Mouse (Mus musculus) neural tube, embryonic 10.5 days (tissue): Measurements from ENCODE around the gene Pacsin2.
"Not testable (repeated sequence)": the region's sequence is repeated elsewhere in the genome, so short reads cannot be mapped to it uniquely, and the experiment has no call there.

ENCODE experiments used
- DNase-seq: peaks from one replicate; pipeline ENCODE4 v3.0.0-alpha.2; 2017; ENCODE audit warnings: low spot score; ENCODE audit errors: extremely low spot score

Gene Pacsin2

GRCm38 (mm10) chr15:83374076-83374475, 90.3 kb downstream of the Pacsin2 start:
- DNase-seq, result no peak

GRCm38 (mm10) chr15:83368702-83369101, 95.7 kb downstream of the Pacsin2 start:
- DNase-seq, result not testable (repeated sequence)

GRCm38 (mm10) chr15:83368261-83368660, 96.1 kb downstream of the Pacsin2 start:
- no peak for DNase-seq

GRCm38 (mm10) chr15:83366933-83367552, 97.4 kb downstream of the Pacsin2 start:
- peak; percentile 56 for DNase-seq

- no peak for DNase-seq
Observed at GRCm38 (mm10) chr15:83365697-83366096, 98.7 kb downstream of the Pacsin2 start.

- no peak for DNase-seq
Observed at GRCm38 (mm10) chr15:83364194-83364593, 100.2 kb downstream of the Pacsin2 start.

GRCm38 (mm10) chr15:83362813-83363212, 101.6 kb downstream of the Pacsin2 start:
- DNase-seq, result not testable (repeated sequence)

- DNase-seq, result not testable (repeated sequence)
Observed at GRCm38 (mm10) chr15:83360899-83361298, 103.5 kb downstream of the Pacsin2 start.

- DNase-seq, result no peak
Observed at GRCm38 (mm10) chr15:83360140-83360539, 104.3 kb downstream of the Pacsin2 start.

- no peak for DNase-seq
Observed at GRCm38 (mm10) chr15:83358476-83358875, 105.9 kb downstream of the Pacsin2 start.

GRCm38 (mm10) chr15:83351546-83351945, 112.9 kb downstream of the Pacsin2 start:
- DNase-seq, result no peak

GRCm38 (mm10) chr15:83350859-83351258, 113.5 kb downstream of the Pacsin2 start:
- no peak for DNase-seq

GRCm38 (mm10) chr15:83349954-83350711, 114.3 kb downstream of the Pacsin2 start, which contains the start of gene Arfgap3:
Gene Arfgap3 (minus strand): TSS chr15:83350247.
- DNase-seq, result peak; percentile 97

- DNase-seq, result no peak
Observed at GRCm38 (mm10) chr15:83349225-83349953, 115.0 kb downstream of the Pacsin2 start.

- no peak for DNase-seq
Observed at GRCm38 (mm10) chr15:83348747-83349146, 115.7 kb downstream of the Pacsin2 start.

GRCm38 (mm10) chr15:83345898-83346529, 118.4 kb downstream of the Pacsin2 start:
- no peak for DNase-seq

GRCm38 (mm10) chr15:83344956-83345355, 119.5 kb downstream of the Pacsin2 start:
- no peak for DNase-seq

- DNase-seq, result no peak
Observed at GRCm38 (mm10) chr15:83344157-83344556, 120.2 kb downstream of the Pacsin2 start.

- no peak for DNase-seq
Observed at GRCm38 (mm10) chr15:83338908-83339307, 125.5 kb downstream of the Pacsin2 start.

- no peak for DNase-seq
Observed at GRCm38 (mm10) chr15:83337903-83338870, 126.2 kb downstream of the Pacsin2 start.
